Mouse (Mus musculus) liver, embryonic 15.5 days (tissue): Measurements from ENCODE around the gene Limd2. TPM values are rescaled to one million over a fixed set of nuclear protein-coding genes. Genes with fewer than 3 reads are reported as not detected.
A peak's percentile ranks its signal among the peaks of the same experiment; 100 is the strongest.
"Not testable (repeated sequence)": the region's sequence is repeated elsewhere in the genome, so short reads cannot be mapped to it uniquely, and the experiment has no call there.

Experiments
- ATAC-seq: fragments of 200-750 bp; cut with Nextera tagmentation; 2 replicates; pipeline ENCODE4 v1.8.0; 2017; ENCODE audit warnings: moderate number of reproducible peaks, mild to moderate bottlenecking, moderate library complexity; ENCODE audit not compliant: insufficient read depth
- H3K27ac ChIP-seq: fragments of 300-500 bp; sonication (generic); replicated peaks from 2 replicates; pipeline ENCODE4 v1.5.1; 2015; ENCODE audit warnings: mild to moderate bottlenecking, inconsistent platforms
- H3K27me3 ChIP-seq: fragments of 300-500 bp; sonication (generic); 2 replicates; pipeline ENCODE4 v1.6.1; 2015; ENCODE audit warnings: mild to moderate bottlenecking, inconsistent platforms
- H3K36me3 ChIP-seq: fragments of 300-500 bp; sonication (generic); replicated peaks from 2 replicates; pipeline ENCODE4 v1.6.1; 2015; ENCODE audit warnings: moderate library complexity, mild to moderate bottlenecking, inconsistent platforms
- H3K4me1 ChIP-seq: fragments of 300-500 bp; sonication (generic); replicated peaks from 2 replicates; pipeline ENCODE4 v1.6.1; 2015; ENCODE audit warnings: inconsistent platforms
- H3K4me2 ChIP-seq: fragments of 300-500 bp; sonication (generic); 2 replicates; pipeline ENCODE4 v1.6.1; 2015; ENCODE audit warnings: moderate library complexity, mild to moderate bottlenecking, inconsistent platforms
- H3K4me3 ChIP-seq: fragments of 300-500 bp; sonication (generic); replicated peaks from 2 replicates; pipeline ENCODE4 v1.5.1; 2015; ENCODE audit warnings: mild to moderate bottlenecking, inconsistent platforms
- H3K9ac ChIP-seq: fragments of 300-500 bp; sonication (generic); 2 replicates; pipeline ENCODE4 v1.6.1; 2015; ENCODE audit warnings: moderate library complexity, mild to moderate bottlenecking, inconsistent platforms
- H3K9me3 ChIP-seq: fragments of 300-500 bp; sonication (generic); replicated peaks from 2 replicates; pipeline ENCODE4 v1.6.1; 2016; ENCODE audit warnings: inconsistent platforms
- WGBS: fragments of 180-500 bp; shearing (Covaris S2); methylation state at CpG from one replicate; pipeline ENCODE4 v1.1.7; 2015; ENCODE audit warnings: mixed read lengths; ENCODE audit not compliant: insufficient replicate concordance; 5-methylcytosine and 5-hydroxymethylcytosine counted together
- polyA plus RNA-seq: library from polyadenylated mRNA; unstranded; fragments of >200 nt; fragmentation: Nextera tagmentation; extraction: Ambion mirVana; gene quantifications from 2 replicates; pipeline ENCODE4 v1.2.1, GENCODE M21; 2015

Gene Limd2
- 82.2 and 82.7 TPM in 2 replicates for polyA plus RNA-seq

- H3K9me3 ChIP-seq: no peaks in the 10 kb centered on the region
- H3K36me3 ChIP-seq: 0 out of 2 replicates have a peak, but pooled peaks cover 13% of the 10 kb centered on the region
- H3K4me3 ChIP-seq: peak within 1 kb of the TSS; percentile 69
- ATAC-seq: peak; percentile 9; the same call in 1 of the 2 replicates
- peak within 1 kb of the TSS; percentile 93 for H3K4me2 ChIP-seq
- 33% methylated on average over 22 of the region's 22 CpGs for WGBS
- peak within 1 kb of the TSS; percentile 66 for H3K9ac ChIP-seq
- H3K27ac ChIP-seq: peak within 1 kb of the TSS; percentile 84
- peaks cover 46% of the 10 kb centered on the region for H3K4me1 ChIP-seq
- H3K27me3 ChIP-seq: peaks cover 37% of the 10 kb centered on the region
These were observed at the start of gene Limd2, which contains the start of gene Gm10840 for GRCm38 (mm10) chr11:106160841-106161721. Gene Limd2, minus strand, starts transcription at chr11:106160860. Gene Gm10840, plus strand, starts transcription at chr11:106160850.

GRCm38 (mm10) chr11:106202123-106202465, 41.4 kb upstream of the Limd2 start, which contains the start of gene Strada:
Gene Strada, minus strand, starts transcription at chr11:106202168.
- no peak within 1 kb of the TSS for H3K9ac ChIP-seq
- no peaks in the 10 kb centered on the region for H3K9me3 ChIP-seq
- peaks cover 27% of the 10 kb centered on the region for H3K4me1 ChIP-seq
- H3K4me2 ChIP-seq: no peak within 1 kb of the TSS
- H3K4me3 ChIP-seq: no peak within 1 kb of the TSS
- WGBS: 47% methylated on average over 5 of the region's 5 CpGs
- peaks cover 88% of the 10 kb centered on the region for H3K36me3 ChIP-seq
- H3K27me3 ChIP-seq: no peaks in the 10 kb centered on the region
- ATAC-seq: no peak
- peak within 1 kb of the TSS; percentile 8; the same call in 1 of the 2 replicates for H3K27ac ChIP-seq

GRCm38 (mm10) chr11:106201337-106202122, 40.9 kb upstream of the Limd2 start:
- Histone ChIP-seq H3K9ac (no peak overlapping the region), H3K27ac (no peak overlapping the region), H3K4me1 (peaks cover 27% of the 10 kb centered on the region), H3K4me3 (no peak overlapping the region), H3K27me3 (no peaks in the 10 kb centered on the region), H3K9me3 (no peaks in the 10 kb centered on the region), H3K4me2 (no peak overlapping the region), H3K36me3 (peaks cover 88% of the 10 kb centered on the region)
- 61% methylated on average over 19 of the region's 19 CpGs for WGBS
- ATAC-seq: peak; percentile 43

- Histone ChIP-seq H3K4me2 (no peak overlapping the region), H3K9ac (no peak overlapping the region), H3K27me3 (no peaks in the 10 kb centered on the region), H3K36me3 (peaks cover 83% of the 10 kb centered on the region), H3K27ac (no peak overlapping the region; the same call in 1 of the 2 replicates), H3K4me1 (peaks cover 27% of the 10 kb centered on the region), H3K9me3 (no peaks in the 10 kb centered on the region), H3K4me3 (no peak overlapping the region)
- ATAC-seq: no peak
- WGBS: 47% methylated on average over 6 of the region's 6 CpGs
These were observed 40.1 kb upstream of the Limd2 start for GRCm38 (mm10) chr11:106200756-106201155.

- not testable (repeated sequence) for H3K9me3 ChIP-seq, H3K9ac ChIP-seq, ATAC-seq, H3K4me3 ChIP-seq, H3K27me3 ChIP-seq, H3K4me2 ChIP-seq, H3K27ac ChIP-seq
- Histone ChIP-seq H3K36me3 (peaks cover 76% of the 10 kb centered on the region), H3K4me1 (peaks cover 31% of the 10 kb centered on the region)
- 80% methylated on average over 7 of the region's 7 CpGs for WGBS
These were observed 39.3 kb upstream of the Limd2 start for GRCm38 (mm10) chr11:106199997-106200396.

- 29% methylated on average over 4 of the region's 4 CpGs for WGBS
- Histone ChIP-seq H3K4me3 (no peak overlapping the region), H3K4me2 (no peak overlapping the region), H3K4me1 (peaks cover 45% of the 10 kb centered on the region), H3K27me3 (no peaks in the 10 kb centered on the region), H3K9me3 (no peaks in the 10 kb centered on the region), H3K9ac (no peak overlapping the region), H3K36me3 (peaks cover 61% of the 10 kb centered on the region), H3K27ac (0 out of 2 replicates have a peak overlapping the region, but pooled peaks have one; percentile 3)
- ATAC-seq: no peak
These were observed 37.6 kb upstream of the Limd2 start for GRCm38 (mm10) chr11:106198277-106198676.

GRCm38 (mm10) chr11:106195341-106195740, 34.7 kb upstream of the Limd2 start:
- Histone ChIP-seq H3K9ac (no peak overlapping the region), H3K27ac (no peak overlapping the region), H3K36me3 (peaks cover 34% of the 10 kb centered on the region), H3K4me2 (no peak overlapping the region), H3K4me1 (peaks cover 49% of the 10 kb centered on the region), H3K27me3 (no peaks in the 10 kb centered on the region), H3K4me3 (no peak overlapping the region), H3K9me3 (no peaks in the 10 kb centered on the region)
- ATAC-seq: no peak

- peaks cover 32% of the 10 kb centered on the region for H3K36me3 ChIP-seq
- peaks cover 49% of the 10 kb centered on the region for H3K4me1 ChIP-seq
- no peak overlapping the region for H3K4me3 ChIP-seq
- WGBS: 82% methylated on average over 7 of the region's 7 CpGs
- H3K4me2 ChIP-seq: no peak overlapping the region
- no peak for ATAC-seq
- H3K27me3 ChIP-seq: no peaks in the 10 kb centered on the region
- H3K9me3 ChIP-seq: no peaks in the 10 kb centered on the region
- H3K27ac ChIP-seq: peak overlapping the region; percentile 11; the same call in 1 of the 2 replicates
- no peak overlapping the region for H3K9ac ChIP-seq
These were observed 34.2 kb upstream of the Limd2 start for GRCm38 (mm10) chr11:106194891-106195290.

- WGBS: 24% methylated on average over 3 of the region's 3 CpGs
These were observed 33.5 kb upstream of the Limd2 start for GRCm38 (mm10) chr11:106194155-106194541.

GRCm38 (mm10) chr11:106193371-106194154, 32.9 kb upstream of the Limd2 start:
- no peaks in the 10 kb centered on the region for H3K9me3 ChIP-seq
- H3K27me3 ChIP-seq: no peaks in the 10 kb centered on the region
- peak overlapping the region; percentile 74 for H3K4me3 ChIP-seq
- H3K4me2 ChIP-seq: peak overlapping the region; percentile 93
- peak; percentile 97 for ATAC-seq
- peak overlapping the region; percentile 79 for H3K9ac ChIP-seq
- H3K36me3 ChIP-seq: peaks cover 23% of the 10 kb centered on the region
- peaks cover 47% of the 10 kb centered on the region for H3K4me1 ChIP-seq
- WGBS: under 1% methylated on average over 44 of the region's 44 CpGs
- H3K27ac ChIP-seq: peak overlapping the region; percentile 95

More at GRCm38 (mm10) chr11:106194155-106194541, 33.5 kb upstream of the Limd2 start:
- Histone ChIP-seq H3K4me2 (peak overlapping the region; percentile 74), H3K4me3 (peak overlapping the region; percentile 74), H3K9me3 (no peaks in the 10 kb centered on the region), H3K27ac (peak overlapping the region; percentile 91), H3K36me3 (peaks cover 27% of the 10 kb centered on the region), H3K9ac (peak overlapping the region; percentile 66), H3K27me3 (no peaks in the 10 kb centered on the region), H3K4me1 (peaks cover 49% of the 10 kb centered on the region)
- no peak for ATAC-seq
